Mouse (Mus musculus) liver, embryonic 16.5 days (tissue): ENCODE data around the gene Ush2a. TPM values are rescaled to one million over a fixed set of nuclear protein-coding genes. Genes with fewer than 3 reads are reported as not detected.

ENCODE experiments used
- ATAC-seq: fragments of 200-750 bp; cut with Nextera tagmentation; 2 replicates; pipeline ENCODE4 v1.8.0; 2017; ENCODE audit warnings: low read depth, mild to moderate bottlenecking, moderate number of reproducible peaks, moderate library complexity
- H3K27ac ChIP-seq: fragments of 300-500 bp; sonication (generic); 2 replicates; pipeline ENCODE4 v1.5.1; 2014; ENCODE audit warnings: mild to moderate bottlenecking, low read length
- H3K27me3 ChIP-seq: fragments of 300-500 bp; sonication (generic); 2 replicates; pipeline ENCODE4 v1.6.1; 2014; ENCODE audit warnings: low read depth, low read length, mixed read lengths; ENCODE audit not compliant: control insufficient read depth, insufficient read depth
- H3K36me3 ChIP-seq: fragments of 300-500 bp; sonication (generic); 2 replicates; pipeline ENCODE4 v1.6.1; 2014; ENCODE audit warnings: mild to moderate bottlenecking; ENCODE audit not compliant: control insufficient read depth, insufficient read depth
- H3K4me1 ChIP-seq: fragments of 300-500 bp; sonication (generic); 2 replicates; pipeline ENCODE4 v1.6.1; 2014; ENCODE audit warnings: low read depth, low read length, mixed read lengths; ENCODE audit not compliant: control insufficient read depth
- H3K4me2 ChIP-seq: fragments of 300-500 bp; sonication (generic); 2 replicates; pipeline ENCODE4 v1.6.1; 2014; ENCODE audit warnings: low read depth, low read length, mixed read lengths
- H3K4me3 ChIP-seq: fragments of 300-500 bp; sonication (generic); 2 replicates; pipeline ENCODE4 v1.5.1; 2014; ENCODE audit warnings: low read depth, mild to moderate bottlenecking, low read length
- H3K9ac ChIP-seq: fragments of 300-500 bp; sonication (generic); 2 replicates; pipeline ENCODE4 v1.6.1; 2014; ENCODE audit warnings: low read depth, low read length
- H3K9me3 ChIP-seq: fragments of 300-500 bp; sonication (generic); replicated peaks from 2 replicates; pipeline ENCODE4 v1.6.1; 2016; ENCODE audit warnings: low read length; ENCODE audit not compliant: control insufficient read depth
- WGBS: fragments of 180-500 bp; shearing (Covaris S2); extraction: QIAGEN DNeasy Blood & Tissue Kit; methylation state at CpG from one replicate; pipeline ENCODE4 v1.1.7; 2014; ENCODE audit not compliant: insufficient replicate concordance; 5-methylcytosine and 5-hydroxymethylcytosine counted together
- polyA plus RNA-seq: library from polyadenylated mRNA; unstranded; fragments of >200 nt; fragmentation: Nextera tagmentation; extraction: Ambion mirVana; gene quantifications from 2 replicates; pipeline ENCODE4 v1.2.1, GENCODE M21; 2015

The Ush2a gene
- polyA plus RNA-seq, 1 experiment from 2014 or later: 0.01 TPM

DNA sequence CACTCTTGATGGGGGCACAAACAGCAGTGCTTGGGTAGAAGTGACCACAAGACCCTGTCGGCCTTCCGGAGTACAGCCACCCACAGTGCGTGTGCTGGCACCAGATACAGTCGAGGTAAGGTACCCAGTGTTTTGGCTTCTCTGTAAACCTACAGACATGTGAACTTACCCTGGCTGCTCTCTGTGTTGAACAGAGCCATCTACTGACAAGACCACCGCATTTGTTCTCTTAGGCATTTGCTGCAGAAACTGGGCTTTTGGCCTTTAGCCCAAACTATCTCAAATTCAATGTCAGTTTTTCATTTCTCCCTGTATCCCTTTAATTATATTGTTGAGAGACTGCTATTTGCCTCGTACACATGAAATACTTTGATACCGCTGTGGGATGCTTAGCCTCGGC is 466.8 kb downstream of the Ush2a start:
- WGBS: 74% methylated on average over 8 of the region's 8 CpGs

DNA sequence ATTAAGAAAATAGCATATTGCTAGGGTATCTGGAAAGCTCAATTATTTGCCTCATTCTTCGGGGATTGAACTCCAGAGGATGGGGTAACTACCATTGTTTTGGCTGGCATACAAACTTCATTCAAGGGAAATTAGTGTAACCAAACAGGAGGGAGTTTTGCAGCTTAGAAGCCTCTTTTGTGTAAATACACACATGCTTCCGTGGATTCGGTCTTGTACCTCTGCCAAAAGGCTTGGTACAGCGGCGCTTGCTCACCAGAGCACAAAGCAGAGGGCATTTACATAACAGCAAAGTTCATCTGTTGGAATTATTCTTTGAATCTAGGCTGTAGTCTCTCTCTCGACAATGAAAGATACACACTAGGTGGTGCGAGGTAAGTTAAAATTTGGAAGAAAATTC is 467.4 kb downstream of the Ush2a start:
- H3K27ac ChIP-seq: no peak overlapping the region
- ATAC-seq: no peak
- no peaks in the 10 kb centered on the region for H3K9me3 ChIP-seq
- H3K9ac ChIP-seq: no peak overlapping the region
- no peaks in the 10 kb centered on the region for H3K27me3 ChIP-seq
- H3K4me3 ChIP-seq: no peak overlapping the region
- no peaks in the 10 kb centered on the region for H3K4me1 ChIP-seq
- WGBS: 62% methylated on average over 7 of the region's 7 CpGs
- H3K4me2 ChIP-seq: no peak overlapping the region
- no peaks in the 10 kb centered on the region for H3K36me3 ChIP-seq

More for the DNA sequence above, 466.8 kb downstream of the Ush2a start:
- no peak overlapping the region for H3K4me2 ChIP-seq
- ATAC-seq: no peak
- no peaks in the 10 kb centered on the region for H3K9me3 ChIP-seq
- no peaks in the 10 kb centered on the region for H3K4me1 ChIP-seq
- H3K27ac ChIP-seq: no peak overlapping the region
- H3K4me3 ChIP-seq: no peak overlapping the region
- no peaks in the 10 kb centered on the region for H3K27me3 ChIP-seq
- no peak overlapping the region for H3K9ac ChIP-seq
- no peaks in the 10 kb centered on the region for H3K36me3 ChIP-seq

DNA sequence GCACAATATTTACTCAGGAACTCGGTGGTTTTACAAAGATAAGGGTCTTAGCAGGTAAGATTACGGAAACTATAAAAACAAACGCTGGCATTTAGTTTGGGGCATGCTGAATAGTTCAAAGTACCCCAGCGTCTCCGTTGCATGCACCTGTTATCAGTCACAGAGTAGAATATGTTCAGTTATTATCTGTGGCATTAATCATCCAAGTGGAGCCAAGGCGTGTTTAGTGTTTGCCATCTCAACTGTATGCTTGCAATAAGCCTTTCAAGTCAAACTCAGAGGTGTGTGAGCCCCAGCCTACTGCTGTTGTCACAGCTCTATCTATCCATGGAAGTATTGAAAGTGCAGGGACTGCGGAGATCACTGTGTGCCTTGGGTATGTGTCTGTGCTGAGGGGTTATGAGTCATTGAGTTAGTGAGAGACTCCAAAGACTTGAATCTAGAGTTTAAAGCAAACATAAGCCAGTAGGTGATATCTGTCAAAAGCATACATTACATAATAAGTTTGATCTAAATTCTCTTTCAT is 473.0 kb downstream of the Ush2a start:
- H3K4me2 ChIP-seq: no peak overlapping the region
- ATAC-seq: no peak
- no peaks in the 10 kb centered on the region for H3K27me3 ChIP-seq
- no peaks in the 10 kb centered on the region for H3K4me1 ChIP-seq
- no peaks in the 10 kb centered on the region for H3K9me3 ChIP-seq
- no peak overlapping the region for H3K9ac ChIP-seq
- H3K36me3 ChIP-seq: no peaks in the 10 kb centered on the region
- no peak overlapping the region for H3K27ac ChIP-seq
- H3K4me3 ChIP-seq: no peak overlapping the region
- 52% methylated on average over 7 of the region's 7 CpGs for WGBS

DNA sequence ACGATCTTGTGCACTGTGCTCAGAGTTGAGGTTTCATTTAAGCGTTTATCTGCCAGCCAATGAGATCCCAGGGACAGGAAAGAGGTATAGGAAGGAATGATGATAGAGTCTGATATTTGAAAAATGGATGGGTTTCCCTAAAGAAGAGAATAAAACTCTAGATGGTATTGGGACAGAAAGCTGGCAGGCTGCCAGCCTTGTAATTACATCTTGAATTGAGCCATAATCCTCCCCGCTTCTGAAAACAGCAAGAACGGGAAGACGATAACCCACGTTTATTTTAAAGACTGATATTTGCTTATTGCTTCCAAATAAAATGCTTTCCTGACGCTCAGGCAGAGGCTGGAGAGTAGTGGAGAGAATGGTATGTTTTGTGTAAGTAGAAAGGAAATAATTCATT is 481.1 kb downstream of the Ush2a start:
- Histone ChIP-seq H3K9ac (no peak overlapping the region), H3K9me3 (no peaks in the 10 kb centered on the region), H3K36me3 (no peaks in the 10 kb centered on the region), H3K4me2 (no peak overlapping the region), H3K27ac (no peak overlapping the region), H3K4me1 (no peaks in the 10 kb centered on the region), H3K27me3 (no peaks in the 10 kb centered on the region), H3K4me3 (no peak overlapping the region)
- no peak for ATAC-seq
- WGBS: 58% methylated on average over 7 of the region's 7 CpGs

DNA sequence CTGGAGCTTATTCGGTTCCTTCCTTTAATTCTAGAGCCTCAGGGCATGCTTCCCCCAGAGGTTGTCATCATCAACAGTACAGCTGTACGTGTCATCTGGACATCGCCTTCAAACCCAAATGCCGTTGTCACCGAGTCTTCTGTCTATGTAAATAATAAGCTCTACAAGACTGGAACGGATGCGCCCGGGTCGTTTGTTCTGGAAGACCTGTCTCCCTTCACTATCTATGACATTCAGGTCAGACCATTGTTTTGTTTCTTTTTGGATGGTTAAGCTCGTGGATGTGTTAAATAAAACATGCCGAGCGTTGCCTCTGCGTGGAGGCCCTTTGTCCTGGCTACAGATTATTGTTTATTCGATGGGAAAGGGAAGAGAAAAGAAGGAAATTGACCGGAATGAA is 493.2 kb downstream of the Ush2a start:
- no peaks in the 10 kb centered on the region for H3K27me3 ChIP-seq
- WGBS: 63% methylated on average over 15 of the region's 15 CpGs
- H3K9ac ChIP-seq: no peak overlapping the region
- no peaks in the 10 kb centered on the region for H3K9me3 ChIP-seq
- H3K4me2 ChIP-seq: no peak overlapping the region
- H3K4me1 ChIP-seq: no peaks in the 10 kb centered on the region
- no peak for ATAC-seq
- no peaks in the 10 kb centered on the region for H3K36me3 ChIP-seq
- no peak overlapping the region for H3K27ac ChIP-seq
- no peak overlapping the region for H3K4me3 ChIP-seq

DNA sequence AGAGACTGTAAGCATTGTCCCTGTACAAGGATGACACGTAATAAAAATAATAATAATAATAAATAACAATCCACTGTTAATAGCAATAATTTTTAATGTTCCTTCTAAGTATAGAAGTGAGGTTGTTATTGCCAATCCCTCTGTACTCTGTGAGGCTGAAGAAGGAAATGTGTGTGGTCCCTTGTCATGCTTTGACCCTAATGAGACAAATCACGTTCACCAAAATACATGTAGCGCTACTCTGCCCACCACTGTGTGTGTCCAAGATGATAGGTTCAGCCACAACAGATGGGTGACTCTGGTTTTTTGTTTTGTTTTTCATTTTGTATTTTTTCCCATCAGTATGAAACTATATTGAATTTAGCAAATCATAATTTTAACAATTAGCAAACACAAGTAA is 498.7 kb downstream of the Ush2a start:
- no peaks in the 10 kb centered on the region for H3K27me3 ChIP-seq
- WGBS: 65% methylated on average over 3 of the region's 3 CpGs
- H3K9ac ChIP-seq: no peak overlapping the region
- H3K27ac ChIP-seq: no peak overlapping the region
- no peaks in the 10 kb centered on the region for H3K9me3 ChIP-seq
- no peaks in the 10 kb centered on the region for H3K36me3 ChIP-seq
- no peak for ATAC-seq
- H3K4me2 ChIP-seq: no peak overlapping the region
- no peak overlapping the region for H3K4me3 ChIP-seq
- H3K4me1 ChIP-seq: no peaks in the 10 kb centered on the region

DNA sequence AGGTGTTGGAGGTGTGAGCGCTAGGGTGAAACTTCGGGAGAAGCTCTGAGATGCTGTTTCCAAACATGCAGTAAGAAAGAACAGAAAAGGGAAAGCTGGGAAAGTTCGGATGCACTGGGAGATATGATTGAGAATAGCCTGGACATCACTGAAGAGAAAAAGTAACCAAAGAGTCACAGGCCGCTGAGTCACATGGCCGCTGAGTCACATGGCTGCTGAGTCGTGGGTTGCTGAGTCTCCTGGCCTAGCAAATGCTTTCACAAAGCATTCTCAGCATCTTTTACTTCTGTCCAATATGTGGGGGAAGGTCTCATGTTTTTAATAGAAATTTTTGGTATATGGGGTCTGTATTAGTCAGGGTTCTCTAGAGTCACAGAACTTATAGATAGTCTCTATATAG is 500.6 kb downstream of the Ush2a start:
- Histone ChIP-seq H3K9ac (no peak overlapping the region), H3K4me1 (no peaks in the 10 kb centered on the region), H3K4me3 (no peak overlapping the region), H3K9me3 (no peaks in the 10 kb centered on the region), H3K27me3 (no peaks in the 10 kb centered on the region), H3K27ac (no peak overlapping the region), H3K4me2 (no peak overlapping the region), H3K36me3 (no peaks in the 10 kb centered on the region)
- 67% methylated on average over 6 of the region's 6 CpGs for WGBS
- ATAC-seq: no peak

DNA sequence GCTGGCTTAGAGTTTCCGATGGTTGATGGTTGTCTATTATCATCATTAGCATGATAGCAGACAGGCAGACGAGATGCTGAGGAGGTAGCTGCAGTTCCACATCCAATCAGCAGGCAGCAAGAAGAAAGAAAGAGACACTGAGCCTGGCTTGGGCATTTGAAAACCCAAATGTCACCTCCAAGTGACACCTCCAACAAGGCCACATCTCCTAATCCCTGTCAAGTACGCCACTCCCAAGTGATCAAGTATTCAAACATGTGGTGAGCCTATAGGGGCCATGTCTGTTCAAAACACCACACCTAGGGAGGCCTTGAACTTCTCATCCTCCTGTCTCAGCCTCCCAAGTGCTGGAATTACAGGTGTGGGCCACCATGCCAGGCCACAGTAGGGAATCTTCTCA is 501.9 kb downstream of the Ush2a start:
- Histone ChIP-seq H3K27me3 (no peaks in the 10 kb centered on the region), H3K4me3 (no peak overlapping the region), H3K4me1 (no peaks in the 10 kb centered on the region), H3K9ac (no peak overlapping the region), H3K9me3 (no peaks in the 10 kb centered on the region), H3K27ac (no peak overlapping the region), H3K36me3 (no peaks in the 10 kb centered on the region), H3K4me2 (no peak overlapping the region)
- no peak for ATAC-seq
- WGBS: 60% methylated on average over 3 of the region's 3 CpGs

DNA sequence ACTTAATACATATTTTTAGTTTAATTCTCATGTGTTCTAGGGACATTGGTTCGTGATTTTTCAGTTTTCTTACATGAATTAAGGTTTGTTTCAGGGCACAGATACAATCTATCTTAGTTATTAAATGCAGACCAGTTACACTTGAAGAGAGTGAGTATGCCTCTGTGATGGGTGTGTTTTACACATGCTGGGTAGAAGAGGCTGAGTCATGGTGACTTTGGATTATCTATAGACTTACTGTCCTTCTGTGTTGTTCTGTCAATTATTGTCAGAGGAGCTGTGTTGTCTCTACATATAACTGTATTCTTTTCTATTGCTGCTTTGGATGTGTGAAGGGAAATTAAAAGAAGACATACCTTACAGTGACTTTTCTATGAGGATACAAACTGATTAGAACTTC is 509.0 kb downstream of the Ush2a start:
- peak; percentile 78 for ATAC-seq
- Histone ChIP-seq H3K4me2 (no peak overlapping the region), H3K27ac (no peak overlapping the region), H3K4me1 (no peaks in the 10 kb centered on the region), H3K9me3 (no peaks in the 10 kb centered on the region), H3K27me3 (no peaks in the 10 kb centered on the region), H3K4me3 (no peak overlapping the region), H3K9ac (no peak overlapping the region), H3K36me3 (no peaks in the 10 kb centered on the region)
- WGBS: 62% methylated on average over 1 of the region's 1 CpGs
